Mouse (Mus musculus) forebrain, embryonic 14.5 days (tissue): ENCODE data around the gene Glra4. TPM values are rescaled to one million over a fixed set of nuclear protein-coding genes. Genes with fewer than 3 reads are reported as not detected.
A peak's percentile ranks its signal among the peaks of the same experiment; 100 is the strongest.

Source experiments
- ATAC-seq: fragments of 200-750 bp; cut with Nextera tagmentation; 2 replicates; pipeline ENCODE4 v1.8.0; 2017; ENCODE audit warnings: mild to moderate bottlenecking, moderate library complexity
- DNase-seq: peaks from one replicate; pipeline ENCODE4 v3.0.0-alpha.2; 2015; ENCODE audit warnings: low spot score
- H3K27ac ChIP-seq: fragments of 300-500 bp; sonication (generic); 2 replicates; pipeline ENCODE4 v1.5.1; 2014; ENCODE audit warnings: low read depth, mild to moderate bottlenecking, control low read depth, low read length, moderate library complexity
- H3K27me3 ChIP-seq: fragments of 300-500 bp; sonication (generic); replicated peaks from 2 replicates; pipeline ENCODE4 v1.6.1; 2014; ENCODE audit warnings: low read length, control low read depth, mixed read lengths; ENCODE audit not compliant: control insufficient read depth, insufficient read depth
- H3K36me3 ChIP-seq: fragments of 300-500 bp; sonication (generic); 2 replicates; pipeline ENCODE4 v1.6.1; 2014; ENCODE audit warnings: low read length, control low read depth; ENCODE audit not compliant: control insufficient read depth, insufficient read depth
- H3K4me1 ChIP-seq: fragments of 300-500 bp; sonication (generic); 2 replicates; pipeline ENCODE4 v1.6.1; 2014; ENCODE audit warnings: antibody characterized with exemption, low read length, control low read depth; ENCODE audit not compliant: control insufficient read depth, insufficient read depth
- H3K4me2 ChIP-seq: fragments of 300-500 bp; sonication (generic); 2 replicates; pipeline ENCODE4 v1.6.1; 2014; ENCODE audit warnings: mild to moderate bottlenecking, control low read depth, low read length
- H3K4me3 ChIP-seq: fragments of 300-500 bp; sonication (generic); 2 replicates; pipeline ENCODE4 v1.5.1; 2014; ENCODE audit warnings: low read depth, low read length, control low read depth
- H3K9ac ChIP-seq: fragments of 300-500 bp; sonication (generic); 2 replicates; pipeline ENCODE4 v1.6.1; 2014; ENCODE audit warnings: mild to moderate bottlenecking, low read length, control low read depth, moderate library complexity
- H3K9me3 ChIP-seq: fragments of 300-500 bp; sonication (generic); replicated peaks from 2 replicates; pipeline ENCODE4 v1.6.1; 2016; ENCODE audit warnings: low read length, control low read depth, mixed read lengths; ENCODE audit not compliant: control insufficient read depth
- WGBS: fragments of 180-500 bp; shearing (Covaris S2); extraction: QIAGEN DNeasy Blood & Tissue Kit; methylation state at CpG from one replicate; pipeline ENCODE4 v1.1.7; 2014; 5-methylcytosine and 5-hydroxymethylcytosine counted together
- polyA plus RNA-seq: library from polyadenylated mRNA; unstranded; fragments of >200 nt; fragmentation: Nextera tagmentation; extraction: Ambion mirVana; gene quantifications from 2 replicates; pipeline ENCODE4 v1.2.1, GENCODE M21; 2014

Glra4 gene
- polyA plus RNA-seq, result not detected in 2 replicates

- Histone ChIP-seq H3K9ac (no peak within 1 kb of the TSS), H3K27ac (no peak within 1 kb of the TSS), H3K4me3 (no peak within 1 kb of the TSS), H3K4me1 (no peaks in the 10 kb centered on the region), H3K9me3 (no peaks in the 10 kb centered on the region), H3K36me3 (no peaks in the 10 kb centered on the region), H3K27me3 (no peaks in the 10 kb centered on the region), H3K4me2 (no peak within 1 kb of the TSS)
- ATAC-seq (no peak), DNase-seq (no peak)
- 70% methylated on average over 3 of the region's 3 CpGs for WGBS
These were observed at the start of gene Glra4 for GRCm38 (mm10) chrX:136780041-136780440. TSS of gene Glra4 (minus strand) at chrX:136780141.

GRCm38 (mm10) chrX:136828610-136829009 lies 48.7 kb upstream of the Glra4 start:
- DNase-seq (no peak), ATAC-seq (no peak)
- no peak overlapping the region for H3K27ac ChIP-seq
- no peak overlapping the region for H3K9ac ChIP-seq
- H3K4me1 ChIP-seq, result no peaks in the 10 kb centered on the region
- H3K27me3 ChIP-seq, result no peaks in the 10 kb centered on the region
- H3K4me2 ChIP-seq, result no peak overlapping the region
- H3K9me3 ChIP-seq, result no peaks in the 10 kb centered on the region
- no peak overlapping the region for H3K4me3 ChIP-seq
- no peaks in the 10 kb centered on the region for H3K36me3 ChIP-seq

GRCm38 (mm10) chrX:136825016-136825415 lies 45.1 kb upstream of the Glra4 start:
- peak; percentile 26; the same call in 1 of the 2 replicates for ATAC-seq
- 56% methylated on average over 4 of the region's 4 CpGs for WGBS
- DNase-seq, result peak; percentile 46
- no peaks in the 10 kb centered on the region for H3K9me3 ChIP-seq
- no peak overlapping the region for H3K4me2 ChIP-seq
- H3K4me3 ChIP-seq, result no peak overlapping the region
- H3K27me3 ChIP-seq, result no peaks in the 10 kb centered on the region
- no peaks in the 10 kb centered on the region for H3K4me1 ChIP-seq
- H3K36me3 ChIP-seq, result no peaks in the 10 kb centered on the region
- H3K9ac ChIP-seq, result no peak overlapping the region
- H3K27ac ChIP-seq, result no peak overlapping the region

GRCm38 (mm10) chrX:136822371-136822770 lies 42.4 kb upstream of the Glra4 start, which contains the start of gene Plp1:
TSS of gene Plp1 (plus strand) at chrX:136822671.
- 20% methylated on average over 1 of the region's 1 CpGs for WGBS
- no peak for DNase-seq
- Histone ChIP-seq H3K27me3 (no peaks in the 10 kb centered on the region), H3K9me3 (no peaks in the 10 kb centered on the region), H3K27ac (no peak within 1 kb of the TSS), H3K4me3 (no peak within 1 kb of the TSS), H3K4me1 (no peaks in the 10 kb centered on the region), H3K36me3 (no peaks in the 10 kb centered on the region), H3K9ac (no peak within 1 kb of the TSS), H3K4me2 (no peak within 1 kb of the TSS)
- no peak for ATAC-seq

GRCm38 (mm10) chrX:136820250-136820649 lies 40.3 kb upstream of the Glra4 start:
- Histone ChIP-seq H3K4me2 (no peak overlapping the region), H3K4me1 (no peaks in the 10 kb centered on the region), H3K27ac (no peak overlapping the region), H3K4me3 (no peak overlapping the region), H3K36me3 (no peaks in the 10 kb centered on the region), H3K27me3 (no peaks in the 10 kb centered on the region), H3K9me3 (no peaks in the 10 kb centered on the region), H3K9ac (no peak overlapping the region)
- 21% methylated on average over 1 of the region's 1 CpGs for WGBS
- ATAC-seq (peak; percentile 87), DNase-seq (peak; percentile 87)

- Histone ChIP-seq H3K4me1 (no peaks in the 10 kb centered on the region), H3K4me3 (no peak overlapping the region), H3K9ac (no peak overlapping the region), H3K27me3 (no peaks in the 10 kb centered on the region), H3K9me3 (no peaks in the 10 kb centered on the region), H3K36me3 (no peaks in the 10 kb centered on the region), H3K4me2 (no peak overlapping the region), H3K27ac (no peak overlapping the region)
- DNase-seq (no peak), ATAC-seq (peak; percentile 44; the same call in 1 of the 2 replicates)
- 90% methylated on average over 6 of the region's 6 CpGs for WGBS
These were observed 39.8 kb upstream of the Glra4 start for GRCm38 (mm10) chrX:136819752-136820151.

- Histone ChIP-seq H3K4me1 (no peaks in the 10 kb centered on the region), H3K4me2 (no peak overlapping the region), H3K9me3 (no peaks in the 10 kb centered on the region), H3K27me3 (no peaks in the 10 kb centered on the region), H3K9ac (no peak overlapping the region), H3K36me3 (no peaks in the 10 kb centered on the region), H3K4me3 (no peak overlapping the region), H3K27ac (no peak overlapping the region)
- ATAC-seq (no peak), DNase-seq (peak; percentile 11)
- 23% methylated on average over 2 of the region's 2 CpGs for WGBS
These were observed 17.3 kb upstream of the Glra4 start for GRCm38 (mm10) chrX:136797223-136797622.

GRCm38 (mm10) chrX:136789446-136789845 lies 9.5 kb upstream of the Glra4 start:
- no peaks in the 10 kb centered on the region for H3K9me3 ChIP-seq
- no peaks in the 10 kb centered on the region for H3K4me1 ChIP-seq
- no peaks in the 10 kb centered on the region for H3K27me3 ChIP-seq
- H3K4me3 ChIP-seq, result no peak overlapping the region
- WGBS, result 91% methylated on average over 4 of the region's 4 CpGs
- H3K27ac ChIP-seq, result no peak overlapping the region
- H3K36me3 ChIP-seq, result 0 out of 2 replicates have a peak, but pooled peaks cover 6% of the 10 kb centered on the region
- no peak overlapping the region for H3K4me2 ChIP-seq
- ATAC-seq (no peak), DNase-seq (no peak)
- no peak overlapping the region for H3K9ac ChIP-seq

GRCm38 (mm10) chrX:136779262-136779661 lies 679 bp downstream of the Glra4 start:
- Histone ChIP-seq H3K4me3 (no peak overlapping the region), H3K4me1 (no peaks in the 10 kb centered on the region), H3K4me2 (no peak overlapping the region), H3K27me3 (no peaks in the 10 kb centered on the region), H3K9ac (no peak overlapping the region), H3K27ac (no peak overlapping the region), H3K36me3 (no peaks in the 10 kb centered on the region), H3K9me3 (no peaks in the 10 kb centered on the region)
- WGBS, result 71% methylated on average over 2 of the region's 2 CpGs
- no peak for DNase-seq
- no peak for ATAC-seq
